Mouse (Mus musculus): ENCODE measurements around the gene Gprc5d. TPM values are rescaled to one million over a fixed set of nuclear protein-coding genes. Genes with fewer than 3 reads are reported as not detected.

Gprc5d gene
- polyA plus RNA-seq, 1 experiment = 0.04 TPM

GRCm38 (mm10) chr6:135087721-135088451, 30.2 kb downstream of the Gprc5d start:
- TF ChIP-seq TAL1 (IDR thresholded peaks at IDR 0.05; ENCODE audit: low read length) (no peak), GATA1 (IDR thresholded peaks at IDR 0.05; ENCODE audit: low read length) (no peak)
- H3K9me3 ChIP-seq (ENCODE audit: control insufficient read depth, low read length) = no peaks in the 10 kb centered on the region
- H3K27me3 ChIP-seq (ENCODE audit: control insufficient read depth) = no peaks in the 10 kb centered on the region
- no peaks in the 10 kb centered on the region for H3K36me3 ChIP-seq (ENCODE audit: control insufficient read depth)
- no peak overlapping the region for H3K4me3 ChIP-seq (replicated peaks)
- no peaks in the 10 kb centered on the region for H3K4me1 ChIP-seq (ENCODE audit: control insufficient read depth)

- no peaks in the 10 kb centered on the region for H3K4me1 ChIP-seq (ENCODE audit: control insufficient read depth)
- H3K27me3 ChIP-seq (ENCODE audit: control insufficient read depth) = no peaks in the 10 kb centered on the region
- H3K36me3 ChIP-seq (ENCODE audit: control insufficient read depth) = no peaks in the 10 kb centered on the region
- no peak overlapping the region for H3K4me3 ChIP-seq (replicated peaks)
- no peak for TF ChIP-seq GATA1 (IDR thresholded peaks at IDR 0.05; ENCODE audit: low read length)
- no peak for TF ChIP-seq TAL1 (IDR thresholded peaks at IDR 0.05; ENCODE audit: low read length)
- H3K9me3 ChIP-seq (ENCODE audit: control insufficient read depth, low read length) = no peaks in the 10 kb centered on the region
Measured at GRCm38 (mm10) chr6:135085703-135086102, 32.4 kb downstream of the Gprc5d start.

GRCm38 (mm10) chr6:135083991-135084502, 34.0 kb downstream of the Gprc5d start:
- H3K36me3 ChIP-seq (ENCODE audit: control insufficient read depth) = no peaks in the 10 kb centered on the region
- H3K4me3 ChIP-seq (replicated peaks) = no peak overlapping the region
- TF ChIP-seq TAL1 (IDR thresholded peaks at IDR 0.05; ENCODE audit: low read length) = no peak
- no peak for TF ChIP-seq GATA1 (IDR thresholded peaks at IDR 0.05; ENCODE audit: low read length)
- H3K9me3 ChIP-seq (ENCODE audit: control insufficient read depth, low read length) = no peaks in the 10 kb centered on the region
- no peaks in the 10 kb centered on the region for H3K27me3 ChIP-seq (ENCODE audit: control insufficient read depth)
- no peaks in the 10 kb centered on the region for H3K4me1 ChIP-seq (ENCODE audit: control insufficient read depth)

- Histone ChIP-seq H3K27me3 (ENCODE audit: control insufficient read depth) (no peaks in the 10 kb centered on the region), H3K9me3 (ENCODE audit: control insufficient read depth, low read length) (no peaks in the 10 kb centered on the region), H3K4me1 (ENCODE audit: control insufficient read depth) (no peaks in the 10 kb centered on the region), H3K4me3 (replicated peaks) (no peak overlapping the region), H3K36me3 (ENCODE audit: control insufficient read depth) (no peaks in the 10 kb centered on the region)
- TF ChIP-seq TAL1 (IDR thresholded peaks at IDR 0.05; ENCODE audit: low read length) (no peak), GATA1 (IDR thresholded peaks at IDR 0.05; ENCODE audit: low read length) (no peak)
Measured at GRCm38 (mm10) chr6:135078420-135078819, 39.7 kb downstream of the Gprc5d start.

- no peaks in the 10 kb centered on the region for H3K4me1 ChIP-seq (ENCODE audit: control insufficient read depth)
- no peak overlapping the region for H3K4me3 ChIP-seq (replicated peaks)
- H3K27me3 ChIP-seq (ENCODE audit: control insufficient read depth) = no peaks in the 10 kb centered on the region
- no peak for TF ChIP-seq TAL1 (IDR thresholded peaks at IDR 0.05; ENCODE audit: low read length)
- TF ChIP-seq GATA1 (IDR thresholded peaks at IDR 0.05; ENCODE audit: low read length) = no peak
- H3K36me3 ChIP-seq (ENCODE audit: control insufficient read depth) = no peaks in the 10 kb centered on the region
- H3K9me3 ChIP-seq (ENCODE audit: control insufficient read depth, low read length) = no peaks in the 10 kb centered on the region
Measured at GRCm38 (mm10) chr6:135076202-135076601, 41.9 kb downstream of the Gprc5d start.

- Histone ChIP-seq H3K4me3 (replicated peaks) (no peak overlapping the region), H3K27me3 (ENCODE audit: control insufficient read depth) (no peaks in the 10 kb centered on the region)
Measured at GRCm38 (mm10) chr6:135074405-135074947, 43.6 kb downstream of the Gprc5d start.

GRCm38 (mm10) chr6:135070347-135070746, 47.7 kb downstream of the Gprc5d start:
- Histone ChIP-seq H3K36me3 (ENCODE audit: control insufficient read depth) (no peaks in the 10 kb centered on the region), H3K9me3 (ENCODE audit: control insufficient read depth, low read length) (no peaks in the 10 kb centered on the region), H3K4me1 (ENCODE audit: control insufficient read depth) (peaks cover 7% of the 10 kb centered on the region), H3K27me3 (ENCODE audit: control insufficient read depth) (peaks cover 19% of the 10 kb centered on the region), H3K4me3 (replicated peaks) (no peak overlapping the region)
- TF ChIP-seq GATA1 (IDR thresholded peaks at IDR 0.05; ENCODE audit: low read length) = no peak
- TF ChIP-seq TAL1 (IDR thresholded peaks at IDR 0.05; ENCODE audit: low read length) = no peak

More at GRCm38 (mm10) chr6:135074405-135074947, 43.6 kb downstream of the Gprc5d start:
- TF ChIP-seq GATA1 (IDR thresholded peaks at IDR 0.05; ENCODE audit: low read length) = no peak
- no peak for TF ChIP-seq TAL1 (IDR thresholded peaks at IDR 0.05; ENCODE audit: low read length)
- no peaks in the 10 kb centered on the region for H3K9me3 ChIP-seq (ENCODE audit: control insufficient read depth, low read length)
- H3K36me3 ChIP-seq (ENCODE audit: control insufficient read depth) = no peaks in the 10 kb centered on the region
- H3K4me1 ChIP-seq (ENCODE audit: control insufficient read depth) = no peaks in the 10 kb centered on the region

- H3K4me1 ChIP-seq (ENCODE audit: control insufficient read depth) = peaks cover 12% of the 10 kb centered on the region
- no peak overlapping the region for H3K4me3 ChIP-seq (replicated peaks)
- H3K27me3 ChIP-seq (ENCODE audit: control insufficient read depth) = peaks cover 23% of the 10 kb centered on the region
- TF ChIP-seq GATA1 (IDR thresholded peaks at IDR 0.05; ENCODE audit: low read length) (no peak), TAL1 (IDR thresholded peaks at IDR 0.05; ENCODE audit: low read length) (no peak)
- no peaks in the 10 kb centered on the region for H3K36me3 ChIP-seq (ENCODE audit: control insufficient read depth)
- H3K9me3 ChIP-seq (ENCODE audit: control insufficient read depth, low read length) = no peaks in the 10 kb centered on the region
Measured at GRCm38 (mm10) chr6:135069856-135070255, 48.2 kb downstream of the Gprc5d start.

- peaks cover 16% of the 10 kb centered on the region for H3K4me1 ChIP-seq (ENCODE audit: control insufficient read depth)
- no peak overlapping the region for H3K4me3 ChIP-seq (replicated peaks)
- peaks cover 26% of the 10 kb centered on the region for H3K27me3 ChIP-seq (ENCODE audit: control insufficient read depth)
- TF ChIP-seq GATA1 (IDR thresholded peaks at IDR 0.05; ENCODE audit: low read length) = no peak
- no peak for TF ChIP-seq TAL1 (IDR thresholded peaks at IDR 0.05; ENCODE audit: low read length)
- H3K9me3 ChIP-seq (ENCODE audit: control insufficient read depth, low read length) = no peaks in the 10 kb centered on the region
- H3K36me3 ChIP-seq (ENCODE audit: control insufficient read depth) = no peaks in the 10 kb centered on the region
Measured at GRCm38 (mm10) chr6:135068221-135068620, 49.9 kb downstream of the Gprc5d start.
